Mouse (Mus musculus): ENCODE measurements around the gene Lalba. TPM values are rescaled to one million over a fixed set of nuclear protein-coding genes. Genes with fewer than 3 reads are reported as not detected.
"Not testable (repeated sequence)": the region's sequence is repeated elsewhere in the genome, so short reads cannot be mapped to it uniquely, and the experiment has no call there.

Gene Lalba
- polyA plus RNA-seq, 1 experiment from 2014 or later: not detected

DNA sequence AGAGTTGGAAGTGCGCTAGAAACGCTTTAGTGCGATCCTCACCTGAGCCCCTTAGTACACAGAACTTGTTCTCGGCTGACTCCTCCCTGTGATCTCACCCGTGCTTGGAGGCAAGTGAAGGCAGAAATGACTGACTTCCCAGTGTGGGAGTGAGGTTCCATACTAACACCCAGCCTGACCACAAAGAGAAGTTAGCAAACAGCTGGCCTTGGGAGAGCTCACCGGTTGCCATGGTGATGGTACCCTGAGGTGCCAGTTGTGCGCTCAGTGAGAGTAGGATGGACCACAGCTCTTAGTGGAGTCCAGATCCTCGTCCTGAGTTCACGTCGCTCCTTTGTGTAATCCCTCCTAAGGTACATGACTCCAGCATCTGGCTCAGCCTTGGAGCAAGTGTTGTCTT is 7.6 kb downstream of the Lalba start:
- WGBS: 81% methylated on average over 10 of the region's 10 CpGs
- Histone ChIP-seq H3K4me2 (replicated peaks) (no peak overlapping the region), H3K4me1 (replicated peaks; ENCODE audit: control insufficient read depth, insufficient read depth, low read length) (no peaks in the 10 kb centered on the region), H3K4me3 (replicated peaks; ENCODE audit: low read length) (no peak overlapping the region), H3K9ac (no peak overlapping the region), H3K27ac (no peak overlapping the region), H3K36me3 (replicated peaks; ENCODE audit: control insufficient read depth, insufficient read depth) (no peaks in the 10 kb centered on the region), H3K9me3 (ENCODE audit: control insufficient read depth, low read length) (no peaks in the 10 kb centered on the region), H3K27me3 (ENCODE audit: control insufficient read depth, insufficient read depth, low read length) (no peaks in the 10 kb centered on the region)
- ATAC-seq (ENCODE audit: low FRiP score) (no peak), DNase-seq (ENCODE audit: low spot score) (no peak)

DNA sequence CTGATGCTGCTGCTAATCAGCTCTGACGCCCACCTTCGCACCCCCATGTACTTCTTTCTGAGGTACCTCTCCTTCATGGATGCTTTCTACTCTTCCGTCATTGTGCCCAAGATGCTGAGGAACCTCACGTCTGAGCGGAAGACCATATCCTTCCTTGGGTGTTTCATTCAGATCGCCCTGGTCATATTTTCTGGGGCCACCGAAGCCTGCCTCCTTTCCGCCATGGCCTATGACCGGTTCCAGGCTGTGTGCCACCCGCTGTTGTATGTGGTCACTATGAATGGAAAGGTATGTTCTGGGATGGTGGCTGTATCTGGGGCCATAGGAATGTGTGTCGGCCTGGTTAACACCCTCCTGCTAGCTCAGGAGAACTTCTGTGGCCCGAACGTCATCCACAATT is 11.0 kb downstream of the Lalba start:
- DNase-seq (ENCODE audit: low spot score) (no peak), ATAC-seq (ENCODE audit: low FRiP score) (no peak)
- H3K4me3 ChIP-seq (replicated peaks; ENCODE audit: low read length): no peak overlapping the region
- WGBS: 92% methylated on average over 13 of the region's 13 CpGs
- no peak overlapping the region for H3K4me2 ChIP-seq (replicated peaks)
- no peak overlapping the region for H3K9ac ChIP-seq
- no peaks in the 10 kb centered on the region for H3K9me3 ChIP-seq (ENCODE audit: control insufficient read depth, low read length)
- no peaks in the 10 kb centered on the region for H3K36me3 ChIP-seq (replicated peaks; ENCODE audit: control insufficient read depth, insufficient read depth)
- no peak overlapping the region for H3K27ac ChIP-seq
- no peaks in the 10 kb centered on the region for H3K27me3 ChIP-seq (ENCODE audit: control insufficient read depth, insufficient read depth, low read length)
- H3K4me1 ChIP-seq (replicated peaks; ENCODE audit: control insufficient read depth, insufficient read depth, low read length): no peaks in the 10 kb centered on the region

DNA sequence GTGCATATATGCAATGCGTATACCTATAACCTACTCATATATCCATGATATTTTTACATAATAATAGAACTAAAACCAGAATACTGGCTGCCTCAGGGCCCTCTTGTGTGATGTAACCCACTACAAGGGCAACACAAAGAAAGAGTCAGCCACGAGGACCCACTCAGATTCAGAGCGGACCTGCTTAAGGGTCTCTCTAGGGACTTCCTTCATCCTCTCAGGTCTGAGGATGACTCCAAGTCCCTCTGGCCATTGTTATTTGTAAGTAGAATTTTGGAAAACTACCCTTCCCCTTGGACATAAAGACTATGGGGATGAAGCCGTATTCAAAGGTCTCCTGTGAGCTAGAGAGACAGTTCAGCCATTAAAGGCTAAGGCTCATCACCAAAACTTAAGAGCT is 12.9 kb downstream of the Lalba start, which contains the start of gene OR5BS1P:
Gene OR5BS1P (plus strand): TSS at position 301 of the 400 bp plus-strand sequence.
- Histone ChIP-seq H3K4me2 (replicated peaks) (no peak within 1 kb of the TSS), H3K9me3 (ENCODE audit: control insufficient read depth, low read length) (no peaks in the 10 kb centered on the region), H3K27me3 (ENCODE audit: control insufficient read depth, insufficient read depth, low read length) (no peaks in the 10 kb centered on the region), H3K4me3 (replicated peaks; ENCODE audit: low read length) (no peak within 1 kb of the TSS), H3K4me1 (replicated peaks; ENCODE audit: control insufficient read depth, insufficient read depth, low read length) (no peaks in the 10 kb centered on the region), H3K27ac (no peak within 1 kb of the TSS), H3K9ac (no peak within 1 kb of the TSS), H3K36me3 (replicated peaks; ENCODE audit: control insufficient read depth, insufficient read depth) (no peaks in the 10 kb centered on the region)
- no peak for DNase-seq (ENCODE audit: low spot score)
- no peak for ATAC-seq (ENCODE audit: low FRiP score)
- 94% methylated on average over 4 of the region's 4 CpGs for WGBS

DNA sequence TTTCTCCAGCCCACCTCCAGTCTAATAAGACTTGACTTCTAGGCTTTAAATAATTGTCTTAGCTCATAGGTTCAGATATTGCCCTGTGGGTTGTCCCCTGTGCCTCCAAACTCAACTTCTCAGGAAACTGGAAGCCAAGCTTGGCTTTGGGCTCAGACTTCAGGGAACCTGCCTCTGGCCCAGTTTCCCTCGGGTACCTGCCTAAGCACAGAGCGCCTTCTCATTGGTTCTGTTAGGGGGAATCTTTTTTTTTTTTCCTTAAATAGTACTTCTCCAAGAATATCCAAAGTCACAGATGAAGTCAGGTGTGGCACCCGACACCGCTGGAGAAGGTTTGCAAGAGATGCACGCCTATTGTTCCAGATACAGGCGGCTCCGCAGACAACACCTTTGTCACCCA is 30.2 kb downstream of the Lalba start, which contains the start of gene Olfr281:
Gene Olfr281 (plus strand): TSS at position 301 of the 400 bp plus-strand sequence.
- H3K4me3 ChIP-seq (replicated peaks; ENCODE audit: low read length): no peak within 1 kb of the TSS

DNA sequence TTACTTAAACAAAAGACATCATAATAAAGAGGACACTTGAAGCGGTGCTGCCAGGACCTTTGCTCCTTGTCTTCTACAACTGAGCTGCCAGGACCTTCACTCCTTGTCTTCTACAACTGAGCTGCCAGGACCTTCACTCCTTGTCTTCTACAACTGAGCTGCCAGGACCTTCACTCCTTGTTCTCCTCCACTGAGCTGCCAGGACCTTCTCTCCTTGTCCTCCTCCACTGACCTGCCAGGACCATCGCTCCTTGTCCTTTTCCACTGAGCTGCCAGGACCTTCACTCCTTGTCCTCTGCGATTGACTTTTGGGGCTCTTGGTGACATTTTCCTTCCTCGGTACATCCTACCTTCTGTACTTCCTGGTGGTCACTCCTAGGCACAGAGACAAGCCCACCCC is 34.0 kb downstream of the Lalba start:
- 54% methylated on average over 4 of the region's 4 CpGs for WGBS
- H3K4me3 ChIP-seq (replicated peaks; ENCODE audit: low read length): no peak overlapping the region
- ATAC-seq (ENCODE audit: low FRiP score): no peak
- H3K4me2 ChIP-seq (replicated peaks): no peak overlapping the region; the same call in 1 of the 2 replicates
- H3K36me3 ChIP-seq (replicated peaks; ENCODE audit: control insufficient read depth, insufficient read depth): no peaks in the 10 kb centered on the region
- no peaks in the 10 kb centered on the region for H3K4me1 ChIP-seq (replicated peaks; ENCODE audit: control insufficient read depth, insufficient read depth, low read length)
- no peak overlapping the region for H3K27ac ChIP-seq
- H3K9me3 ChIP-seq (ENCODE audit: control insufficient read depth, low read length): no peaks in the 10 kb centered on the region
- H3K27me3 ChIP-seq (ENCODE audit: control insufficient read depth, insufficient read depth, low read length): no peaks in the 10 kb centered on the region
- no peak for DNase-seq (ENCODE audit: low spot score)
- no peak overlapping the region for H3K9ac ChIP-seq

More for the DNA sequence above, 30.2 kb downstream of the Lalba start, which contains the start of gene Olfr281:
- no peak within 1 kb of the TSS for H3K4me2 ChIP-seq (replicated peaks)
- no peak for DNase-seq (ENCODE audit: low spot score)
- H3K36me3 ChIP-seq (replicated peaks; ENCODE audit: control insufficient read depth, insufficient read depth): no peaks in the 10 kb centered on the region
- 91% methylated on average over 7 of the region's 7 CpGs for WGBS
- no peaks in the 10 kb centered on the region for H3K4me1 ChIP-seq (replicated peaks; ENCODE audit: control insufficient read depth, insufficient read depth, low read length)
- H3K27ac ChIP-seq: no peak within 1 kb of the TSS
- no peak within 1 kb of the TSS for H3K9ac ChIP-seq
- H3K27me3 ChIP-seq (ENCODE audit: control insufficient read depth, insufficient read depth, low read length): no peaks in the 10 kb centered on the region
- H3K9me3 ChIP-seq (ENCODE audit: control insufficient read depth, low read length): no peaks in the 10 kb centered on the region
- ATAC-seq (ENCODE audit: low FRiP score): no peak

DNA sequence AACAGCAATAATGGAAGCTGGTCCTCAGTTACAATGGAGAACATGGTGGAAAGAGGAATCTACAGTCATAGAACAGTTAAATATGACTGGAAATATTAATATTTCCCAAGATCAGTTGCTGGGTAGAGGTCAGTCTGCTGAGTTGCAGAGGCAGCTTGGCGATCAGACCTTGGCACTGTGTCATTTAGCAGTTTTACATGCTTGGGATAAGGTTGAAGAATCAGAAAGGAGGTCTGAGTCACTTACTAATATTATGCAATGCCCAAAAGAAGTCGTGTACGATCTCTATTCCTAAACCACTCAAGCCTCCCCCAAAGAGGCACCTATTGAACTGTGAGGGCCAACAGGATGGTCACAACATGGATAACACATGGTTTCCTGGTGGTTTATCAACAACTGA is 38.0 kb downstream of the Lalba start:
- H3K4me1 ChIP-seq (replicated peaks; ENCODE audit: control insufficient read depth, insufficient read depth, low read length): no peaks in the 10 kb centered on the region
- H3K36me3 ChIP-seq (replicated peaks; ENCODE audit: control insufficient read depth, insufficient read depth): no peaks in the 10 kb centered on the region
- ATAC-seq (ENCODE audit: low FRiP score) (no peak), DNase-seq (ENCODE audit: low spot score) (no peak)
- no peak overlapping the region for H3K4me2 ChIP-seq (replicated peaks)
- no peak overlapping the region for H3K9ac ChIP-seq
- H3K27me3 ChIP-seq (ENCODE audit: control insufficient read depth, insufficient read depth, low read length): no peaks in the 10 kb centered on the region
- H3K4me3 ChIP-seq (replicated peaks; ENCODE audit: low read length): no peak overlapping the region
- no peak overlapping the region for H3K27ac ChIP-seq
- WGBS: 80% methylated on average over 3 of the region's 3 CpGs
- H3K9me3 ChIP-seq (ENCODE audit: control insufficient read depth, low read length): no peaks in the 10 kb centered on the region

DNA sequence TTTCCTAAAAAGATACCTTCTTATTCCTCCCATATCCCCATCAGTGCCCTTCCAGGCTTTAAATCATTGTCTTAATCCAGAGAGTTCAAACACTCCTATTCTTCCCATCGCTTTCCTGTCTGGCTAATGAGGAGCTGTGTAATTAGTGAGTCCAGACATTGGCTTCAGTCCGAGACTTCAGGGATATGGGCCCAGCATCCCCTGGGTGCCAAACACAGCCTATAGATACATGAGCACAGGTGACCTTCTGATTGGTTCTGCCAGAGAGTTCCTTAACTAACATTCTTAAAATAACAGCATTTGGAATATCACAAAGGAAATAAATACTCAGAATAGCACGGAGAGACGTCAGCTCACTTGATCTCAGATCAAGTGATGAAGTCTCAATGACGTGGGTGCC is 51.6 kb downstream of the Lalba start, which contains the start of gene Olfr282:
Gene Olfr282 (plus strand): TSS at position 301 of the 400 bp plus-strand sequence.
- H3K4me2 ChIP-seq (replicated peaks); ATAC-seq (ENCODE audit: low FRiP score); DNase-seq (ENCODE audit: low spot score); H3K9ac ChIP-seq; H3K4me3 ChIP-seq (replicated peaks; ENCODE audit: low read length); H3K9me3 ChIP-seq (ENCODE audit: control insufficient read depth, low read length); H3K36me3 ChIP-seq (replicated peaks; ENCODE audit: control insufficient read depth, insufficient read depth); H3K27ac ChIP-seq; H3K4me1 ChIP-seq (replicated peaks; ENCODE audit: control insufficient read depth, insufficient read depth, low read length); H3K27me3 ChIP-seq (ENCODE audit: control insufficient read depth, insufficient read depth, low read length): not testable (repeated sequence)
- 83% methylated on average over 5 of the region's 5 CpGs for WGBS

Small RNAs within 50 kb of the gene (microRNA-seq; reads per million reads assigned to microRNA genes)
- gene Mir1291: not detected

Other genes starting within 250 kb of the Lalba start
- not detected in 2 replicates for gene Olfr286, start 248.3 kb downstream of the Lalba start, polyA plus RNA-seq (2014; fragmentation: Nextera tagmentation; extraction: Ambion mirVana)
- gene H1fnt, start 225.4 kb downstream of the Lalba start, polyA plus RNA-seq (2014; fragmentation: Nextera tagmentation; extraction: Ambion mirVana): not detected in 2 replicates
- 12.2 and 14.5 TPM in 2 replicates for gene Zfp641, start 186.6 kb downstream of the Lalba start, polyA plus RNA-seq (2014; fragmentation: Nextera tagmentation; extraction: Ambion mirVana)
- gene Olfr285, start 165.4 kb downstream of the Lalba start, polyA plus RNA-seq (2014; fragmentation: Nextera tagmentation; extraction: Ambion mirVana): not detected in 2 replicates
- gene Olfr284, start 141.7 kb downstream of the Lalba start, polyA plus RNA-seq (2014; fragmentation: Nextera tagmentation; extraction: Ambion mirVana): not detected in 2 replicates
- not detected in 2 replicates for gene Olfr283, start 101.8 kb downstream of the Lalba start, polyA plus RNA-seq (2014; fragmentation: Nextera tagmentation; extraction: Ambion mirVana)
- gene Olfr282, start 51.5 kb downstream of the Lalba start, polyA plus RNA-seq (2014; fragmentation: Nextera tagmentation; extraction: Ambion mirVana): not detected in 2 replicates
- not detected in 2 replicates for gene Olfr281, start 30.1 kb downstream of the Lalba start, polyA plus RNA-seq (2014; fragmentation: Nextera tagmentation; extraction: Ambion mirVana)
- not detected in 2 replicates for gene OR5BS1P, start 12.8 kb downstream of the Lalba start, polyA plus RNA-seq (2014; fragmentation: Nextera tagmentation; extraction: Ambion mirVana)
- not detected in 2 replicates for gene Olfr279, start 9.7 kb upstream of the Lalba start, polyA plus RNA-seq (2014; fragmentation: Nextera tagmentation; extraction: Ambion mirVana)
- gene Kansl2, start 51.5 kb upstream of the Lalba start, polyA plus RNA-seq (2014; fragmentation: Nextera tagmentation; extraction: Ambion mirVana): 99.5 and 100 TPM in 2 replicates
- gene Ccnt1, start 88.2 kb upstream of the Lalba start, polyA plus RNA-seq (2014; fragmentation: Nextera tagmentation; extraction: Ambion mirVana): 59.8 and 65.1 TPM in 2 replicates
- gene 4930415O20Rik, start 88.3 kb upstream of the Lalba start, polyA plus RNA-seq (2014; fragmentation: Nextera tagmentation; extraction: Ambion mirVana): not detected in 2 replicates
- 8.4 and 11.0 TPM in 2 replicates for gene Adcy6, start 127.4 kb upstream of the Lalba start, polyA plus RNA-seq (2014; fragmentation: Nextera tagmentation; extraction: Ambion mirVana)
- gene Cacnb3, start 148.1 kb upstream of the Lalba start, polyA plus RNA-seq (2014; fragmentation: Nextera tagmentation; extraction: Ambion mirVana): 98.3 and 101 TPM in 2 replicates
- gene Ddx23, start 180.2 kb upstream of the Lalba start, polyA plus RNA-seq (2014; fragmentation: Nextera tagmentation; extraction: Ambion mirVana): 22.5 and 24.2 TPM in 2 replicates
- gene Rnd1, start 194.7 kb upstream of the Lalba start, polyA plus RNA-seq (2014; fragmentation: Nextera tagmentation; extraction: Ambion mirVana): 6.0 and 6.1 TPM in 2 replicates
- gene Ccdc65, start 225.5 kb upstream of the Lalba start, polyA plus RNA-seq (2014; fragmentation: Nextera tagmentation; extraction: Ambion mirVana): 5.6 and 6.6 TPM in 2 replicates
- 6.4 and 7.2 TPM in 2 replicates for gene Fkbp11, start 245.5 kb upstream of the Lalba start, polyA plus RNA-seq (2014; fragmentation: Nextera tagmentation; extraction: Ambion mirVana)

All from hindbrain, embryonic 14.5 days (tissue).